8 mouse cellular contexts compared by ENCODE assay signal in genomic region chr11:32342770-32343191, GRCm38 (mm10). TPM values are rescaled to one million over a fixed set of nuclear protein-coding genes. Genes with fewer than 3 reads are reported as not detected.
DNase-seq lines count a peak whose midpoint lies in the region; ATAC-seq lines count a peak whose summit lies in the region.

No protein-coding gene starts in this region.

- no peaks in the 10 kb centered on the region for H3K36me3 ChIP-seq in midbrain, embryonic 11.5 days (ENCODE audit: control insufficient read depth, insufficient read depth, low read length)
- no peaks in the 10 kb centered on the region for H3K36me3 ChIP-seq in midbrain, embryonic 13.5 days
- no peaks in the 10 kb centered on the region for H3K36me3 ChIP-seq in embryonic facial prominence, embryonic 11.5 days (replicated peaks; ENCODE audit: control insufficient read depth, insufficient read depth, low read depth, low read length)
- no peaks in the 10 kb centered on the region for H3K36me3 ChIP-seq in intestine, embryonic 15.5 days

- no peak overlapping the region for H3K4me2 ChIP-seq in midbrain, embryonic 11.5 days
- H3K4me2 ChIP-seq in midbrain, embryonic 13.5 days (replicated peaks), result no peak overlapping the region
- no peak overlapping the region for H3K4me2 ChIP-seq in embryonic facial prominence, embryonic 11.5 days (ENCODE audit: low read depth, low read length)
- no peak overlapping the region for H3K4me2 ChIP-seq in intestine, embryonic 15.5 days (replicated peaks)

- no peaks in the 10 kb centered on the region for H3K9me3 ChIP-seq in midbrain, embryonic 11.5 days (ENCODE audit: control insufficient read depth, low read length)
- H3K9me3 ChIP-seq in midbrain, embryonic 13.5 days, result no peaks in the 10 kb centered on the region
- H3K9me3 ChIP-seq in embryonic facial prominence, embryonic 11.5 days (replicated peaks; ENCODE audit: control insufficient read depth, low read length), result no peaks in the 10 kb centered on the region
- H3K9me3 ChIP-seq in intestine, embryonic 15.5 days, result no peaks in the 10 kb centered on the region

- H3K9ac ChIP-seq in midbrain, embryonic 11.5 days (ENCODE audit: low read length), result no peak overlapping the region
- no peak overlapping the region for H3K9ac ChIP-seq in midbrain, embryonic 13.5 days (replicated peaks)
- H3K9ac ChIP-seq in embryonic facial prominence, embryonic 11.5 days (replicated peaks; ENCODE audit: low read length), result no peak overlapping the region
- no peak overlapping the region for H3K9ac ChIP-seq in intestine, embryonic 15.5 days

- H3K4me1 ChIP-seq in midbrain, embryonic 11.5 days (ENCODE audit: control insufficient read depth, insufficient read depth, low read length), result peaks cover 6% of the 10 kb centered on the region
- peaks cover 8% of the 10 kb centered on the region for H3K4me1 ChIP-seq in midbrain, embryonic 13.5 days (replicated peaks)
- H3K4me1 ChIP-seq in embryonic facial prominence, embryonic 11.5 days (ENCODE audit: control insufficient read depth, insufficient read depth, low read length), result peaks cover 2% of the 10 kb centered on the region; the same call in 1 of the 2 replicates
- peaks cover 24% of the 10 kb centered on the region for H3K4me1 ChIP-seq in intestine, embryonic 15.5 days (replicated peaks)

- DNase-seq in gastrocnemius, postnatal 10 days, result peak; percentile 39
- DNase-seq in gastrocnemius, adult 18-20 months (ENCODE audit: low spot score), result no peak
- DNase-seq in midbrain, embryonic 11.5 days (ENCODE audit: low spot score, missing footprints), result peak; percentile 87
- DNase-seq in ZHBTc4 (ENCODE audit: low read depth, low spot score), result peak; percentile 70
- DNase-seq in embryonic facial prominence, embryonic 11.5 days (ENCODE audit: low spot score), result peak; percentile 52

- 0% methylated on average over 2 of the region's 2 CpGs for WGBS in midbrain, embryonic 11.5 days
- WGBS in midbrain, embryonic 13.5 days, result 14% methylated on average over 2 of the region's 2 CpGs
- 7% methylated on average over 2 of the region's 2 CpGs for WGBS in embryonic facial prominence, embryonic 11.5 days
- 13% methylated on average over 2 of the region's 2 CpGs for WGBS in intestine, embryonic 15.5 days

- no peak overlapping the region for H3K27ac ChIP-seq in midbrain, embryonic 11.5 days (ENCODE audit: low read depth, low read length)
- no peak overlapping the region for H3K27ac ChIP-seq in midbrain, embryonic 13.5 days
- no peak overlapping the region for H3K27ac ChIP-seq in embryonic facial prominence, embryonic 11.5 days (replicated peaks; ENCODE audit: low read depth, low read length)
- H3K27ac ChIP-seq in intestine, embryonic 15.5 days, result no peak overlapping the region

- H3K4me3 ChIP-seq in midbrain, embryonic 11.5 days (ENCODE audit: low read depth, low read length), result no peak overlapping the region
- H3K4me3 ChIP-seq in midbrain, embryonic 13.5 days (replicated peaks), result no peak overlapping the region
- H3K4me3 ChIP-seq in embryonic facial prominence, embryonic 11.5 days (ENCODE audit: low read depth, low read length), result no peak overlapping the region
- no peak overlapping the region for H3K4me3 ChIP-seq in intestine, embryonic 15.5 days (replicated peaks)

- no peaks in the 10 kb centered on the region for H3K27me3 ChIP-seq in midbrain, embryonic 11.5 days (ENCODE audit: control insufficient read depth, insufficient read depth, low read length)
- no peaks in the 10 kb centered on the region for H3K27me3 ChIP-seq in midbrain, embryonic 13.5 days
- no peaks in the 10 kb centered on the region for H3K27me3 ChIP-seq in embryonic facial prominence, embryonic 11.5 days (ENCODE audit: control insufficient read depth, insufficient read depth, low read length)
- no peaks in the 10 kb centered on the region for H3K27me3 ChIP-seq in intestine, embryonic 15.5 days (replicated peaks)

- ATAC-seq in midbrain, embryonic 11.5 days (ENCODE audit: low FRiP score), result no peak
- no peak for ATAC-seq in midbrain, embryonic 13.5 days
- no peak for ATAC-seq in embryonic facial prominence, embryonic 11.5 days (replicated peaks; ENCODE audit: insufficient number of reproducible peaks, low FRiP score, low TSS enrichment, low read depth)
- ATAC-seq in monocyte, adult 5-6 weeks (replicated peaks; ENCODE audit: insufficient number of reproducible peaks, low FRiP score, low TSS enrichment, poor library complexity, severe bottlenecking), result peak; percentile 51; the same call in 1 of the 2 replicates
- ATAC-seq in intestine, embryonic 15.5 days, result no peak

RNA-seq across cellular contexts. Expression of gene Sh3pxd2b, which starts 4.8 kb away (rescaled TPM):
- 10 to 100 TPM; 25.1 to 32.5 TPM for total RNA-seq in gastrocnemius, postnatal 10 days (2021)
- total RNA-seq in gastrocnemius, adult 18-20 months (2021), result 1 to 10 TPM; 4.2 to 4.6 TPM
- polyA plus RNA-seq in midbrain, embryonic 11.5 days (2014; fragmentation: Nextera tagmentation; extraction: Ambion mirVana), result 21.4 and 23.2 TPM in 2 replicates
- polyA plus RNA-seq in midbrain, embryonic 13.5 days (2015; fragmentation: Nextera tagmentation; extraction: Ambion mirVana), result 22.5 and 25.3 TPM in 2 replicates
- 17.2 and 18.0 TPM in 2 replicates for polyA plus RNA-seq in embryonic facial prominence, embryonic 11.5 days (2014; fragmentation: Nextera tagmentation; extraction: Ambion mirVana)
- 0.49 TPM in 1 of 3 replicates, not detected in the others for total RNA-seq in monocyte, adult 5-6 weeks (2017)
- polyA plus RNA-seq in intestine, embryonic 15.5 days (2015; fragmentation: Nextera tagmentation; extraction: Ambion mirVana), result 12.9 and 13.5 TPM in 2 replicates

RNA-seq across cellular contexts. Expression of gene Hbq1a, which starts 42.9 kb away (rescaled TPM):
- total RNA-seq in gastrocnemius, postnatal 10 days (2021), result not detected
- not detected for total RNA-seq in gastrocnemius, adult 18-20 months (2021)
- polyA plus RNA-seq in midbrain, embryonic 11.5 days (2014; fragmentation: Nextera tagmentation; extraction: Ambion mirVana), result 0.30 and 0.77 TPM in 2 replicates
- 1.4 TPM in 1 of 2 replicates, not detected in the other for polyA plus RNA-seq in midbrain, embryonic 13.5 days (2015; fragmentation: Nextera tagmentation; extraction: Ambion mirVana)
- polyA plus RNA-seq in embryonic facial prominence, embryonic 11.5 days (2014; fragmentation: Nextera tagmentation; extraction: Ambion mirVana), result 0.50 TPM in 1 of 2 replicates, not detected in the other
- not detected in 3 replicates for total RNA-seq in monocyte, adult 5-6 weeks (2017)
- polyA plus RNA-seq in intestine, embryonic 15.5 days (2015; fragmentation: Nextera tagmentation; extraction: Ambion mirVana), result 0.40 and 0.68 TPM in 2 replicates

RNA-seq across cellular contexts. Expression of gene Hba-a2, which starts 46.5 kb away (rescaled TPM):
- 1,000 to 10,000 TPM in 1 of 2 experiments, 100 to 1,000 TPM in 1; 662 to 1,092 TPM for total RNA-seq in gastrocnemius, postnatal 10 days (2021)
- total RNA-seq in gastrocnemius, adult 18-20 months (2021), result 100 to 1,000 TPM; 266 to 304 TPM
- polyA plus RNA-seq in midbrain, embryonic 11.5 days (2014; fragmentation: Nextera tagmentation; extraction: Ambion mirVana), result 5,591 and 5,690 TPM in 2 replicates
- 5,740 and 6,263 TPM in 2 replicates for polyA plus RNA-seq in midbrain, embryonic 13.5 days (2015; fragmentation: Nextera tagmentation; extraction: Ambion mirVana)
- polyA plus RNA-seq in embryonic facial prominence, embryonic 11.5 days (2014; fragmentation: Nextera tagmentation; extraction: Ambion mirVana), result 4,574 and 5,165 TPM in 2 replicates
- 1,478 to 24,418 TPM (median 22,273 TPM) in 3 replicates for total RNA-seq in monocyte, adult 5-6 weeks (2017)
- polyA plus RNA-seq in intestine, embryonic 15.5 days (2015; fragmentation: Nextera tagmentation; extraction: Ambion mirVana), result 10,966 and 11,197 TPM in 2 replicates

RNA-seq across cellular contexts. Expression of gene Hbq1b, which starts 56.0 kb away (rescaled TPM):
- under 1 TPM in 1 of 2 experiments, not detected in 1; 0.79 TPM for total RNA-seq in gastrocnemius, postnatal 10 days (2021)
- not detected for total RNA-seq in gastrocnemius, adult 18-20 months (2021)
- polyA plus RNA-seq in midbrain, embryonic 11.5 days (2014; fragmentation: Nextera tagmentation; extraction: Ambion mirVana), result 6.9 and 7.2 TPM in 2 replicates
- polyA plus RNA-seq in midbrain, embryonic 13.5 days (2015; fragmentation: Nextera tagmentation; extraction: Ambion mirVana), result 1.2 and 1.4 TPM in 2 replicates
- 6.3 and 6.8 TPM in 2 replicates for polyA plus RNA-seq in embryonic facial prominence, embryonic 11.5 days (2014; fragmentation: Nextera tagmentation; extraction: Ambion mirVana)
- 6.8 TPM in 1 of 3 replicates, not detected in the others for total RNA-seq in monocyte, adult 5-6 weeks (2017)
- polyA plus RNA-seq in intestine, embryonic 15.5 days (2015; fragmentation: Nextera tagmentation; extraction: Ambion mirVana), result 3.0 and 3.3 TPM in 2 replicates

RNA-seq across cellular contexts. Expression of gene Hba-a1, which starts 59.5 kb away (rescaled TPM):
- 1,000 to 10,000 TPM in 1 of 2 experiments, 100 to 1,000 TPM in 1; 968 to 1,389 TPM for total RNA-seq in gastrocnemius, postnatal 10 days (2021)
- total RNA-seq in gastrocnemius, adult 18-20 months (2021), result 100 to 1,000 TPM; 316 to 399 TPM
- polyA plus RNA-seq in midbrain, embryonic 11.5 days (2014; fragmentation: Nextera tagmentation; extraction: Ambion mirVana), result 2,946 and 2,965 TPM in 2 replicates
- 2,311 and 2,595 TPM in 2 replicates for polyA plus RNA-seq in midbrain, embryonic 13.5 days (2015; fragmentation: Nextera tagmentation; extraction: Ambion mirVana)
- polyA plus RNA-seq in embryonic facial prominence, embryonic 11.5 days (2014; fragmentation: Nextera tagmentation; extraction: Ambion mirVana), result 2,270 and 2,500 TPM in 2 replicates
- total RNA-seq in monocyte, adult 5-6 weeks (2017), result 197 to 2,631 TPM (median 2,328 TPM) in 3 replicates
- 4,064 and 4,369 TPM in 2 replicates for polyA plus RNA-seq in intestine, embryonic 15.5 days (2015; fragmentation: Nextera tagmentation; extraction: Ambion mirVana)
